ENCODE assay signal across 13 mouse cellular contexts in the genomic region with DNA sequence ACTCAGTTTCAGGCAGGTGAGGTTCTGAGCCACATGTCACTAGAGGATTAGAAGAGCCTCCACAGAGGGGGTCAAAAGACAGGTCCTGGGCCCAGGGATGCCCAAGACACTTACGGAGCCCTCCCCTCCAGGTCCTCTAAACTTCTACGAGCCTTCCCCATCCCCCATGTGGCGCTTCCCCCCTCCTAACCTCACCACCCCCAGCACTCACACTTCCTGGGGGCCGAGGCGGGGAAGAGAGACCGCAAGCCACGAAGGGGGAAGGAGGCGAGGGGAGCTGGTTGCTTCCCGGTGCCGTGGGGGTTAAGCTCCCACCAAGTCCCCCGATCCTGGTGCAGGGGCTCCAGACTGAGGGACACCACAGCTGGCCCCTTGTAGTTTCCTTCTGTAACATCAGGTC. TPM values are rescaled to one million over a fixed set of nuclear protein-coding genes. Genes with fewer than 3 reads are reported as not detected.
DNase-seq lines count a peak whose midpoint lies in the region; ATAC-seq and TF ChIP-seq lines count a peak whose summit lies in the region.
"Had no signal": no experiment of that assay in that cellular context is flagged by ENCODE, and none has a peak within 500 bp of the region (broad histone marks: within the 10 kb centered on the region; RNA-seq: fewer than 3 reads in every experiment).

No protein-coding gene starts in this region.

- TF ChIP-seq POLR2A in spleen, adult 2 months (IDR thresholded peaks at IDR 0.05; ENCODE audit: low read depth, low read length): no peak

- peak overlapping the region; percentile 27; the same call in 1 of the 2 replicates for H3K4me2 ChIP-seq in embryonic facial prominence, embryonic 15.5 days (replicated peaks)
- H3K4me2 ChIP-seq in hindbrain, embryonic 14.5 days (replicated peaks): no peak overlapping the region

- peaks cover 10% of the 10 kb centered on the region for H3K36me3 ChIP-seq in spleen, adult 2 months (ENCODE audit: control insufficient read depth, insufficient read depth, low read length)
- peaks cover 7% of the 10 kb centered on the region; the same call in 1 of the 2 replicates for H3K36me3 ChIP-seq in embryonic facial prominence, embryonic 15.5 days
- H3K36me3 ChIP-seq in hindbrain, embryonic 14.5 days (replicated peaks; ENCODE audit: control insufficient read depth, insufficient read depth): no peaks in the 10 kb centered on the region

- ATAC-seq in embryonic facial prominence, embryonic 15.5 days (ENCODE audit: insufficient number of reproducible peaks, low FRiP score, low TSS enrichment, low read depth): no peak
- ATAC-seq in megakaryocyte, adult 5-6 weeks (ENCODE audit: poor library complexity, severe bottlenecking): peak; percentile 19; the same call in 1 of the 2 replicates
- ATAC-seq in cerebellum, adult (ENCODE audit: insufficient number of reproducible peaks, low FRiP score, low TSS enrichment): no peak
- no peak for ATAC-seq in hindbrain, embryonic 14.5 days (ENCODE audit: low FRiP score)
- ATAC-seq: Patski had no signal

- no peaks in the 10 kb centered on the region for H3K9me3 ChIP-seq in embryonic facial prominence, embryonic 15.5 days (replicated peaks)
- no peaks in the 10 kb centered on the region for H3K9me3 ChIP-seq in hindbrain, embryonic 14.5 days (ENCODE audit: control insufficient read depth, low read length)
- H3K9me3 ChIP-seq: hindbrain, embryonic 10.5 days had no signal

- peak overlapping the region; percentile 49; the same call in 1 of the 2 replicates for H3K4me3 ChIP-seq in spleen, adult 2 months (ENCODE audit: extremely low read depth, insufficient read depth, insufficient read length)
- H3K4me3 ChIP-seq in embryonic facial prominence, embryonic 15.5 days (replicated peaks): 0 out of 2 replicates have a peak overlapping the region, but pooled peaks have one; percentile 4
- H3K4me3 ChIP-seq in hindbrain, embryonic 14.5 days (replicated peaks; ENCODE audit: low read length): no peak overlapping the region
- H3K4me3 ChIP-seq: layer of hippocampus, adult 2 months had no signal

- no peak for TF ChIP-seq CTCF in spleen, adult 2 months (IDR thresholded peaks at IDR 0.05; ENCODE audit: extremely low read depth, insufficient read depth, insufficient read length, insufficient replicate concordance)

- no peaks in the 10 kb centered on the region for H3K27me3 ChIP-seq in spleen, adult 2 months (ENCODE audit: control insufficient read depth, insufficient read depth, low read length)
- H3K27me3 ChIP-seq in embryonic facial prominence, embryonic 15.5 days: no peaks in the 10 kb centered on the region
- no peaks in the 10 kb centered on the region for H3K27me3 ChIP-seq in hindbrain, embryonic 14.5 days (ENCODE audit: control insufficient read depth, insufficient read depth, low read length)
- H3K27me3 ChIP-seq: Patski had no signal

- DNase-seq in spleen, adult 2 months (ENCODE audit: low read depth in 1 of 2, low spot score in 2 of 2): peak in 1 of 2 experiments; percentile 48
- no peak for DNase-seq in spleen, postnatal 14 days (ENCODE audit: low spot score in 2 of 2)
- DNase-seq in thymus, postnatal 4 days: peak; percentile 71
- DNase-seq in hindbrain, embryonic 14.5 days (ENCODE audit: low spot score): no peak
- DNase-seq: heart, adult 18-20 months had no signal

- no peak overlapping the region for H3K9ac ChIP-seq in embryonic facial prominence, embryonic 15.5 days
- H3K9ac ChIP-seq in hindbrain, embryonic 14.5 days: no peak overlapping the region

- peak overlapping the region; percentile 69 for H3K27ac ChIP-seq in spleen, adult 2 months (ENCODE audit: insufficient read depth, low read length)
- peak overlapping the region; percentile 74 for H3K27ac ChIP-seq in embryonic facial prominence, embryonic 15.5 days (replicated peaks)
- H3K27ac ChIP-seq in hindbrain, embryonic 14.5 days: no peak overlapping the region
- H3K27ac ChIP-seq: layer of hippocampus, adult 2 months had no signal

- H3K4me1 ChIP-seq in spleen, adult 2 months (ENCODE audit: control insufficient read depth, insufficient read depth, insufficient read length): peaks cover 42% of the 10 kb centered on the region
- peaks cover 55% of the 10 kb centered on the region for H3K4me1 ChIP-seq in embryonic facial prominence, embryonic 15.5 days
- H3K4me1 ChIP-seq in hindbrain, embryonic 14.5 days (replicated peaks; ENCODE audit: control insufficient read depth, insufficient read depth, low read length): peaks cover under 1% of the 10 kb centered on the region; the same call in 1 of the 2 replicates

- WGBS in spleen, adult 2 months: 11% methylated on average over 11 of the region's 11 CpGs
- 38% methylated on average over 11 of the region's 11 CpGs for WGBS in embryonic facial prominence, embryonic 15.5 days
- WGBS in hindbrain, embryonic 14.5 days: 45% methylated on average over 11 of the region's 11 CpGs

RNA-seq across cellular contexts. Expression of gene Zbtb7b, which starts 9.1 kb away (rescaled TPM):
- polyA plus RNA-seq in spleen, adult 2 months (2012; rRNA removed): 54.5 and 58.4 TPM in 2 replicates
- 8.2 and 9.0 TPM in 2 replicates for polyA plus RNA-seq in embryonic facial prominence, embryonic 15.5 days (2015; fragmentation: Nextera tagmentation; extraction: Ambion mirVana)
- total RNA-seq in megakaryocyte, adult 5-6 weeks (2015): 38.9 and 41.1 TPM in 2 replicates
- total RNA-seq in megakaryocyte, adult 5-6 weeks (2017): 63.8 and 71.3 TPM in 2 replicates
- 0.46 and 1.1 TPM in 2 replicates for polyA plus RNA-seq in hindbrain, embryonic 14.5 days (2014; fragmentation: Nextera tagmentation; extraction: Ambion mirVana)

RNA-seq across cellular contexts. Expression of gene Lenep, which starts 17.1 kb away (rescaled TPM):
- 1.5 and 1.9 TPM in 2 replicates for polyA plus RNA-seq in spleen, adult 2 months (2012; rRNA removed)
- 0.25 and 0.91 TPM in 2 replicates for polyA plus RNA-seq in embryonic facial prominence, embryonic 15.5 days (2015; fragmentation: Nextera tagmentation; extraction: Ambion mirVana)
- 1.6 and 2.3 TPM in 2 replicates for total RNA-seq in megakaryocyte, adult 5-6 weeks (2015)
- total RNA-seq in megakaryocyte, adult 5-6 weeks (2017): 0.37 and 0.44 TPM in 2 replicates
- not detected in 2 replicates for polyA plus RNA-seq in hindbrain, embryonic 14.5 days (2014; fragmentation: Nextera tagmentation; extraction: Ambion mirVana)
- total RNA-seq: adrenal gland, postnatal 4 days; liver, adult 2 months had no signal
- polyA plus RNA-seq: liver, adult 2 months; Patski had no signal

RNA-seq across cellular contexts. Expression of gene Dcst1, which starts 20.4 kb away (rescaled TPM):
- 0.29 and 0.42 TPM in 2 replicates for polyA plus RNA-seq in spleen, adult 2 months (2012; rRNA removed)
- polyA plus RNA-seq in embryonic facial prominence, embryonic 15.5 days (2015; fragmentation: Nextera tagmentation; extraction: Ambion mirVana): 0.46 and 0.64 TPM in 2 replicates
- 0.14 TPM in 1 of 2 replicates, not detected in the other for total RNA-seq in megakaryocyte, adult 5-6 weeks (2015)
- total RNA-seq in megakaryocyte, adult 5-6 weeks (2017): not detected in 2 replicates
- 0.43 and 1.1 TPM in 2 replicates for polyA plus RNA-seq in hindbrain, embryonic 14.5 days (2014; fragmentation: Nextera tagmentation; extraction: Ambion mirVana)
- total RNA-seq: heart, adult 18-20 months; layer of hippocampus, adult 2 months; liver, adult 2 months had no signal

RNA-seq across cellular contexts. Expression of gene Dcst2, which starts 23.7 kb away (rescaled TPM):
- polyA plus RNA-seq in spleen, adult 2 months (2012; rRNA removed): 0.15 and 0.43 TPM in 2 replicates
- polyA plus RNA-seq in embryonic facial prominence, embryonic 15.5 days (2015; fragmentation: Nextera tagmentation; extraction: Ambion mirVana): 0.13 and 0.21 TPM in 2 replicates
- not detected in 2 replicates for total RNA-seq in megakaryocyte, adult 5-6 weeks (2015)
- total RNA-seq in megakaryocyte, adult 5-6 weeks (2017): not detected in 2 replicates
- polyA plus RNA-seq in hindbrain, embryonic 14.5 days (2014; fragmentation: Nextera tagmentation; extraction: Ambion mirVana): 0.12 and 0.21 TPM in 2 replicates
- total RNA-seq: heart, adult 18-20 months; liver, adult 2 months had no signal
- polyA plus RNA-seq: liver, adult 2 months had no signal

RNA-seq across cellular contexts. Expression of gene Flad1, which starts 26.2 kb away (rescaled TPM):
- polyA plus RNA-seq in spleen, adult 2 months (2012; rRNA removed): 39.1 and 43.9 TPM in 2 replicates
- 28.5 and 34.6 TPM in 2 replicates for polyA plus RNA-seq in embryonic facial prominence, embryonic 15.5 days (2015; fragmentation: Nextera tagmentation; extraction: Ambion mirVana)
- 9.7 and 11.6 TPM in 2 replicates for total RNA-seq in megakaryocyte, adult 5-6 weeks (2015)
- 10.8 and 11.8 TPM in 2 replicates for total RNA-seq in megakaryocyte, adult 5-6 weeks (2017)
- polyA plus RNA-seq in hindbrain, embryonic 14.5 days (2014; fragmentation: Nextera tagmentation; extraction: Ambion mirVana): 30.8 and 33.4 TPM in 2 replicates
